ENCODE assay signal across 15 mouse cellular contexts in genomic region chr6:148958712-148959111, GRCm38 (mm10). TPM values are rescaled to one million over a fixed set of nuclear protein-coding genes. Genes with fewer than 3 reads are reported as not detected.
A peak's percentile ranks its signal among the peaks of the same experiment; 100 is the strongest.
DNase-seq lines count a peak whose midpoint lies in the region.
"Had no signal": no experiment of that assay in that cellular context is flagged by ENCODE, and none has a peak within 500 bp of the region (broad histone marks: within the 10 kb centered on the region; RNA-seq: fewer than 3 reads in every experiment).

No protein-coding gene starts in this region.

- intact Hi-C loops in heart, postnatal 25 days (cut with DNase I), result no loop called here

- peak; percentile 61 for DNase-seq in heart, adult 11 months
- no peak for DNase-seq in heart, postnatal 25 days (ENCODE audit: low spot score)
- DNase-seq in lung, postnatal 36 days, result peak; percentile 6
- no peak for DNase-seq in lung, postnatal 14 days
- peak; percentile 13 for DNase-seq in T-cell, adult 2 months (ENCODE audit: low spot score)
- DNase-seq in frontal cortex, postnatal 10 days (ENCODE audit: low spot score in 2 of 2), result no peak
- DNase-seq in left cerebral cortex, adult 18-20 months (ENCODE audit: low spot score in 2 of 2), result no peak
- DNase-seq in right cerebral cortex, adult 18-20 months, result no peak
- DNase-seq: cerebellum, adult 11-12 months; cerebellum, postnatal 36 days; gastrocnemius, postnatal 25 days; kidney, postnatal 14 days; lung, postnatal 4 days; right cerebral cortex, postnatal 25 days; thymus, adult 2 months had no signal

RNA-seq across cellular contexts. Expression of gene Sinhcaf, which starts 12.4 kb away (rescaled TPM):
- total RNA-seq in heart, postnatal 25 days (2021), result 1 to 10 TPM; 4.9 to 5.7 TPM
- 1 to 10 TPM; 1.9 to 2.1 TPM for total RNA-seq in left cerebral cortex, adult 18-20 months (2021)

Comparison
In these comparisons a context has a peak if more than half of its experiments do, and no peak if none do; other contexts are left out.
1. DNase-seq: peak in heart, adult 11 months (single experiment), lung, postnatal 36 days (single experiment) and T-cell, adult 2 months (single experiment); none in heart, postnatal 25 days (single experiment), lung, postnatal 14 days (single experiment), frontal cortex, postnatal 10 days (0 of 2), left cerebral cortex, adult 18-20 months (0 of 2) and right cerebral cortex, adult 18-20 months (single experiment).